Mouse (Mus musculus) ES-CJ7 (cell line): ENCODE measurements around the gene Coq7.

ENCODE experiments used
- DNase-seq: peaks from one replicate; pipeline ENCODE4 v3.0.0; 2011; ENCODE audit warnings: low read depth, low spot score

Coq7 gene

GRCm38 (mm10) chr7:118494892-118495579 lies 38.1 kb downstream of the Coq7 start:
- DNase-seq = no peak

- DNase-seq = no peak
These were observed 39.3 kb downstream of the Coq7 start for GRCm38 (mm10) chr7:118493892-118494291.

GRCm38 (mm10) chr7:118491431-118492147 lies 41.6 kb downstream of the Coq7 start, which contains the start of gene Itpripl2:
Gene Itpripl2, minus strand, starts transcription at chr7:118491975.
- peak; percentile 66 for DNase-seq

GRCm38 (mm10) chr7:118490666-118491430 lies 42.3 kb downstream of the Coq7 start:
- peak; percentile 38 for DNase-seq

GRCm38 (mm10) chr7:118489706-118490665 lies 43.2 kb downstream of the Coq7 start:
- DNase-seq = peak; percentile 33

GRCm38 (mm10) chr7:118488060-118488664 lies 45.0 kb downstream of the Coq7 start:
- DNase-seq = no peak

GRCm38 (mm10) chr7:118486917-118487316 lies 46.2 kb downstream of the Coq7 start:
- DNase-seq = peak; percentile 17

- DNase-seq = no peak
These were observed 49.2 kb downstream of the Coq7 start for GRCm38 (mm10) chr7:118483996-118484395.

- no peak for DNase-seq
These were observed 51.2 kb downstream of the Coq7 start for GRCm38 (mm10) chr7:118482001-118482400.

GRCm38 (mm10) chr7:118481047-118481810 lies 51.9 kb downstream of the Coq7 start:
- DNase-seq = no peak

GRCm38 (mm10) chr7:118480160-118480709 lies 52.9 kb downstream of the Coq7 start:
- no peak for DNase-seq

- DNase-seq = no peak
These were observed 54.3 kb downstream of the Coq7 start for GRCm38 (mm10) chr7:118478835-118479312.

GRCm38 (mm10) chr7:118476428-118476827 lies 56.7 kb downstream of the Coq7 start:
- DNase-seq = no peak

GRCm38 (mm10) chr7:118475008-118475705 lies 58.0 kb downstream of the Coq7 start:
- DNase-seq = no peak

GRCm38 (mm10) chr7:118472886-118473285 lies 60.3 kb downstream of the Coq7 start:
- DNase-seq = no peak

- no peak for DNase-seq
These were observed 65.1 kb downstream of the Coq7 start for GRCm38 (mm10) chr7:118468060-118468459.

- DNase-seq = no peak
These were observed 68.7 kb downstream of the Coq7 start for GRCm38 (mm10) chr7:118464432-118464831.

GRCm38 (mm10) chr7:118462818-118463762 lies 70.1 kb downstream of the Coq7 start:
- DNase-seq = no peak
